Mouse (Mus musculus): ENCODE data around the gene Ppp1r15b. TPM values are rescaled to one million over a fixed set of nuclear protein-coding genes. Genes with fewer than 3 reads are reported as not detected.
A peak's percentile ranks its signal among the peaks of the same experiment; 100 is the strongest.

The Ppp1r15b gene
- total RNA-seq, 1 experiment: 97.0 TPM

DNA sequence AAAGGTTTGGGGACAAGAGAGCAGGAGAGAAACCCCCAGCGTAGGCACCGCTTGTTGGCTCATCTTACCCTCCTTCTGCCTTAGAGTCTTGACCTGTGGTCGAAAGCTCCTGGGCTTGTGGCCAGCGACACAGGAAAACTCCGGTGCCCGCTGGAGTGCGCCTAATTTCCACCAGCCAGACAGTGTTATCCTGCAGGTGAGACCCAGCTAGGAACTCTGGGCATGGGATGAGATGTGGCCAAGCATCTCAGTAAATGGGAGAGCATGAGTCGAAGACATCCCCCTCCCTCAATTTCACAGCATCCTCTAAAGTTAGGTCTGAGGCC is 45.6 kb upstream of the Ppp1r15b start:
- H3K9ac ChIP-seq (ENCODE audit: insufficient read depth, low read depth, low read length, poor library complexity, severe bottlenecking): no peak overlapping the region
- H3K9me3 ChIP-seq (ENCODE audit: control insufficient read depth, insufficient read depth, low read depth, low read length): no peaks in the 10 kb centered on the region
- DNase-seq (ENCODE audit: low read depth, low spot score): no peak
- H3K4me3 ChIP-seq (ENCODE audit: insufficient read depth in 1 of 2, low read depth in 1 of 2, low read length in 2 of 2, poor library complexity in 1 of 2, severe bottlenecking in 1 of 2): no peak overlapping the region
- no peak overlapping the region for H3K27ac ChIP-seq (ENCODE audit: insufficient read depth, low read depth, low read length, poor library complexity, severe bottlenecking)
- in situ Hi-C loops (cut with MboI; ENCODE audit: low sequenced_read_pairs in 2 of 2, unreplicated experiment in 2 of 2): no loop called here
- TF ChIP-seq ZC3H11A (IDR thresholded peaks at IDR 0.05; ENCODE audit: borderline replicate concordance, low read depth, low read length): no peak
- H3K4me1 ChIP-seq (ENCODE audit: control insufficient read depth in 2 of 2, insufficient read depth in 2 of 2, low read length in 2 of 2, poor library complexity in 1 of 2): peaks cover 33 to 47% of the 10 kb centered on the region in 2 experiments
- peaks cover 3% of the 10 kb centered on the region; the same call in 1 of the 2 replicates for H3K36me3 ChIP-seq (ENCODE audit: control insufficient read depth, insufficient read depth, low read length, poor library complexity, severe bottlenecking)

GRCm38 (mm10) chr1:133086804-133087203 is 44.1 kb upstream of the Ppp1r15b start:
- TF ChIP-seq MAFK (IDR thresholded peaks at IDR 0.05; ENCODE audit: insufficient read depth, low read depth, low read length): no peak
- TF ChIP-seq HCFC1 (IDR thresholded peaks at IDR 0.05; ENCODE audit: borderline replicate concordance, insufficient read depth, low read length): no peak
- TF ChIP-seq CHD2 (IDR thresholded peaks at IDR 0.05; ENCODE audit: low read depth, low read length): no peak
- no peak for TF ChIP-seq ZC3H11A (IDR thresholded peaks at IDR 0.05; ENCODE audit: borderline replicate concordance, low read depth, low read length)
- no peak for TF ChIP-seq ZNF384 (IDR thresholded peaks at IDR 0.05; ENCODE audit: low read depth, low read length)
- H3K4me1 ChIP-seq (ENCODE audit: control insufficient read depth in 2 of 2, insufficient read depth in 2 of 2, low read length in 2 of 2, poor library complexity in 1 of 2): peaks cover 33 to 50% of the 10 kb centered on the region in 2 experiments
- in situ Hi-C loops (cut with MboI; ENCODE audit: low sequenced_read_pairs in 2 of 2, unreplicated experiment in 2 of 2): no loop called here
- no peak for DNase-seq (ENCODE audit: low read depth, low spot score)
- peaks cover 3% of the 10 kb centered on the region; the same call in 1 of the 2 replicates for H3K36me3 ChIP-seq (ENCODE audit: control insufficient read depth, insufficient read depth, low read length, poor library complexity, severe bottlenecking)
- no peaks in the 10 kb centered on the region for H3K9me3 ChIP-seq (ENCODE audit: control insufficient read depth, insufficient read depth, low read depth, low read length)
- no peak overlapping the region for H3K27ac ChIP-seq (ENCODE audit: insufficient read depth, low read depth, low read length, poor library complexity, severe bottlenecking)
- H3K9ac ChIP-seq (ENCODE audit: insufficient read depth, low read depth, low read length, poor library complexity, severe bottlenecking): no peak overlapping the region
- no peak overlapping the region for H3K4me3 ChIP-seq (ENCODE audit: insufficient read depth in 1 of 2, low read depth in 1 of 2, low read length in 2 of 2, poor library complexity in 1 of 2, severe bottlenecking in 1 of 2)

GRCm38 (mm10) chr1:133087206-133087905 is 43.6 kb upstream of the Ppp1r15b start:
- Histone ChIP-seq H3K36me3 (ENCODE audit: control insufficient read depth, insufficient read depth, low read length, poor library complexity, severe bottlenecking) (peaks cover 3% of the 10 kb centered on the region; the same call in 1 of the 2 replicates), H3K9me3 (ENCODE audit: control insufficient read depth, insufficient read depth, low read depth, low read length) (no peaks in the 10 kb centered on the region), H3K9ac (ENCODE audit: insufficient read depth, low read depth, low read length, poor library complexity, severe bottlenecking) (no peak overlapping the region), H3K4me3 (ENCODE audit: insufficient read depth in 1 of 2, low read depth in 1 of 2, low read length in 2 of 2, poor library complexity in 1 of 2, severe bottlenecking in 1 of 2) (no peak overlapping the region), H3K4me1 (ENCODE audit: control insufficient read depth in 2 of 2, insufficient read depth in 2 of 2, low read length in 2 of 2, poor library complexity in 1 of 2) (peaks cover 33 to 50% of the 10 kb centered on the region in 2 experiments), H3K27ac (ENCODE audit: insufficient read depth, low read depth, low read length, poor library complexity, severe bottlenecking) (no peak overlapping the region)
- in situ Hi-C loops (cut with MboI; ENCODE audit: low sequenced_read_pairs in 2 of 2, unreplicated experiment in 2 of 2): no loop called here
- TF ChIP-seq ZNF384 (IDR thresholded peaks at IDR 0.05; ENCODE audit: low read depth, low read length): no peak
- peak; percentile 46; the same call in 1 of the 2 replicates for TF ChIP-seq ZC3H11A (IDR thresholded peaks at IDR 0.05; ENCODE audit: borderline replicate concordance, low read depth, low read length)
- no peak for TF ChIP-seq MAFK (IDR thresholded peaks at IDR 0.05; ENCODE audit: insufficient read depth, low read depth, low read length)
- TF ChIP-seq CHD2 (IDR thresholded peaks at IDR 0.05; ENCODE audit: low read depth, low read length): no peak
- TF ChIP-seq HCFC1 (IDR thresholded peaks at IDR 0.05; ENCODE audit: borderline replicate concordance, insufficient read depth, low read length): no peak
- peak; percentile 78 for DNase-seq (ENCODE audit: low read depth, low spot score)

DNA sequence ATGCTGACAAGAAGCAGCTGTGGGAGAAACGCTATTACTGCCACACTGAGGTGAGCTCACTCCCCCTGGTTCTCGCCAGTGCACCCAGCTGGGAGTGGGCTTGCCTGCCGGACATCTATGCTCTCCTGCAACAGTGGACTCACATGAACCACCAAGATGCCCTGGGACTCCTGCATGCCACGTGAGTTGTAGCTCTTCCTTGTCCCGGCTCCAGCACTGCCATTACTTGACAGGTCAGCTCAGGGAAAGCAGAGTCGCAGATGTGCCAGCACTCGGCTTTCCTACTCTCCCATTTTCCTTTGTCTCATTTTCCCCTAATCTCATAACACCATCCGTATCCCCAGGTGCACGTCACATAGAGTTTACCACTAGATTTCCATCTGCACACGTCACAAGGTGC is 42.7 kb upstream of the Ppp1r15b start:
- Histone ChIP-seq H3K9me3 (ENCODE audit: control insufficient read depth, insufficient read depth, low read depth, low read length) (no peaks in the 10 kb centered on the region), H3K9ac (ENCODE audit: insufficient read depth, low read depth, low read length, poor library complexity, severe bottlenecking) (no peak overlapping the region), H3K4me3 (ENCODE audit: insufficient read depth in 1 of 2, low read depth in 1 of 2, low read length in 2 of 2, poor library complexity in 1 of 2, severe bottlenecking in 1 of 2) (no peak overlapping the region), H3K4me1 (ENCODE audit: control insufficient read depth in 2 of 2, insufficient read depth in 2 of 2, low read length in 2 of 2, poor library complexity in 1 of 2) (peaks cover 31 to 48% of the 10 kb centered on the region in 2 experiments), H3K36me3 (ENCODE audit: control insufficient read depth, insufficient read depth, low read length, poor library complexity, severe bottlenecking) (peaks cover 3% of the 10 kb centered on the region; the same call in 1 of the 2 replicates), H3K27ac (ENCODE audit: insufficient read depth, low read depth, low read length, poor library complexity, severe bottlenecking) (no peak overlapping the region)
- TF ChIP-seq CHD2 (IDR thresholded peaks at IDR 0.05; ENCODE audit: low read depth, low read length) (no peak), MAFK (IDR thresholded peaks at IDR 0.05; ENCODE audit: insufficient read depth, low read depth, low read length) (no peak), ZC3H11A (IDR thresholded peaks at IDR 0.05; ENCODE audit: borderline replicate concordance, low read depth, low read length) (no peak), ZNF384 (IDR thresholded peaks at IDR 0.05; ENCODE audit: low read depth, low read length) (no peak), HCFC1 (IDR thresholded peaks at IDR 0.05; ENCODE audit: borderline replicate concordance, insufficient read depth, low read length) (no peak)
- in situ Hi-C loops (cut with MboI; ENCODE audit: low sequenced_read_pairs in 2 of 2, unreplicated experiment in 2 of 2): no loop called here
- no peak for DNase-seq (ENCODE audit: low read depth, low spot score)
